Mouse (Mus musculus): Measurements from ENCODE around the gene Cacnb1. TPM values are rescaled to one million over a fixed set of nuclear protein-coding genes. Genes with fewer than 3 reads are reported as not detected.
A peak's percentile ranks its signal among the peaks of the same experiment; 100 is the strongest.

Cacnb1 gene
- total RNA-seq, 2 experiments from 2014 or later: 199 to 214 TPM

DNA sequence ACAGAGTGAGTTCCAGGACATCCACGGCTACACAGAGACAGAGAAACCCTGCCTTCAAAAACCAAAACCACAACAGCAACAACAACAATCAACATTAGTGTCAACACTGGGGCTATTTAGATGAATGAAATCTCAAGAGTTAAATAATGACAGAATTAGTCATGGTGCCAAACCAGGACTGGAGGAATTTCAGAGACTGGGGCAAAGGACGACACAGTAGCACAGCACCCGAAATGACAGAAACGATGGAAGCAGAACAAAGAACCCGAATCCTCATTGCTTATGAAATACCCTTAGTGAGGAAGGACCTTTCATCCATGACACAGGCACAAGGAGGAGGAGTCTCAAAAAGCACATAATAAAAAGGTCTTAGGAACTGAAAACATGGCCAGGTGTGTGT, 48.7 kb downstream of the Cacnb1 start:
- DNase-seq: no peak
- H3K27ac ChIP-seq: no peak overlapping the region
- intact Hi-C loops (cut with DNase I): no loop called here
- no peak for TF ChIP-seq CTCF (IDR thresholded peaks at IDR 0.05)
- no peak overlapping the region for H3K4me3 ChIP-seq

DNA sequence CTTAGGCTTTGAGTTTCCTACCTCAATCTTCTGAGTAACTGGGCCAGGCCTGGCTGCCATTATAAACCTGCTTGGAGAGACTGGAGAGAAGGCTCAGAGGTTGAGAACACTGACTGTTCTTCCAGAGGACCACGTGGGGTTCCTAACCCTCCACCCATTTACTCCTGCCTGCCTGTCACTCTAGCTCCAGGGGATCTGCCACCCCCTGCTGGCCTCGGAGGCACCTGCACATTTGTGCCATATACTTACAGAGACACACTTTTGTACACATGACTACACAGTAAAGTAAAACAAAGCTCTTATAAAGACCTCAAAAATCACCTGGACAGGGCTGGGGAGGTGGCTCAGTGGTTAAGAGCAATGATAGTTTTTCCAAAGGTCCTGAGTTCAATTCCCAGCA, 50.4 kb downstream of the Cacnb1 start:
- peak; percentile 13; the same call in 1 of the 2 replicates for TF ChIP-seq CTCF (IDR thresholded peaks at IDR 0.05)
- Histone ChIP-seq H3K4me3 (no peak overlapping the region), H3K27ac (no peak overlapping the region)
- no peak for DNase-seq
- intact Hi-C loops (cut with DNase I): no loop called here

DNA sequence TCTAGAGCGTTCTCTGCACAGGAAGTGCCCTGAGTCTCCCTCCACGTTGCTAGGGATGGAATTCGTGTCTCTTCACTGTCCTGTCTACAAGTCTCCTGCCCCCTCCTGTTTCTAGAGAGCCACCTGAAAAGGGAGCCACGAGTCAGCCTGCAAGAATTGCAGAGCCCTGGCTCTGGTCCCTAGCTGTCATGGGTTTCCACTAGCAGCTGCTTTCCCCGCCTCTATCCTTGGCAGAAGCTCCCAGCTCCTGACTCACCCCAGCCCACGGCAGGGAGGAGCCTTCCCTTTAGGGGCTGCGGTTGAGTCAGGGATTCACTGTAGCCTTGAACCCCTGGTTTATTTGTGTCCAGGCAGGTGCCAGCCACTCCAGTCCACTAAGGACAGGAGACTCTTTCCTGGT, 51.6 kb downstream of the Cacnb1 start:
- peak; percentile 14; the same call in 1 of the 2 replicates for TF ChIP-seq CTCF (IDR thresholded peaks at IDR 0.05)
- Histone ChIP-seq H3K4me3 (peak overlapping the region; percentile 59), H3K27ac (peak overlapping the region; percentile 71)
- peak; percentile 94 for DNase-seq
- intact Hi-C loops (cut with DNase I): no loop called here

DNA sequence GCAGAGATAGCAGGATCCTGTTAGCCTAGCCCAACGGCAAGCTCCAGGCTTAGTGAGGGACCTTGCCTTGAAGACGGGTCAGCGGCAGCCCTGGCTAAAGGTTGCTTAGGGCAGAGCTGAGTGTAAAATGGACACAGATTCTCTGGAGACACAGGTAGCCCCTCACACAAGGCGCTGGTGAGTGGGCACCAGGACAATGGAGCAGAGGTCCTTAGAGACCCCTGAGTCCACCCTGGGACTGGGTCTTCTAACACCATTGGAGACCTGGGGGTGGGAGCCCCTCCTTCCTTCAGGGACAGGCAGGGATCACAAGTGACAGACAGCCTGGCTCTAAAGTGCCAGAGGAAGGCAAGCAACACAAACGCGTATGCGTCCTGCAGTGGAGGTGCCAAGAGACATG, 52.1 kb downstream of the Cacnb1 start:
- peak overlapping the region; percentile 71 for H3K27ac ChIP-seq
- no peak for TF ChIP-seq CTCF (IDR thresholded peaks at IDR 0.05)
- peak overlapping the region; percentile 59 for H3K4me3 ChIP-seq
- intact Hi-C loops (cut with DNase I): no loop called here
- no peak for DNase-seq

DNA sequence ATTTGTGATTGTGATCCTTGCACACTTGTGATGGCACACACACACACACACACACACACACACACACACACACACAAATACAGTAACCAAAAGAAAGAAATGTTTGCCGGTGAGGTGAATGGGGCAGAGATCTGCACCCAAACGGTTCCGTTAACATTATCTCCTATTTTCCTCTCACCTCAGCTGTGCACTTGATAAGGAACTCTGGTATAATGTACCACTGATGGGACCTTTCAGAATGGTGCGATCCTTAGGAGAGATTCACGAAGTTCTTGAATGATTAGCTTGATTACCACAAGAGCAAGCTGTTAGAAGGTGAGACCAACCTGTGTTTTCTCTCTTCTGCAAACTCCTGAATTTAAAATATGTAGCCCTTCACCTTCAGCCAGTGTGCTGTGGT, 54.4 kb downstream of the Cacnb1 start:
- DNase-seq: no peak
- H3K27ac ChIP-seq: no peak overlapping the region
- intact Hi-C loops (cut with DNase I): no loop called here
- TF ChIP-seq CTCF (IDR thresholded peaks at IDR 0.05): no peak
- H3K4me3 ChIP-seq: no peak overlapping the region

DNA sequence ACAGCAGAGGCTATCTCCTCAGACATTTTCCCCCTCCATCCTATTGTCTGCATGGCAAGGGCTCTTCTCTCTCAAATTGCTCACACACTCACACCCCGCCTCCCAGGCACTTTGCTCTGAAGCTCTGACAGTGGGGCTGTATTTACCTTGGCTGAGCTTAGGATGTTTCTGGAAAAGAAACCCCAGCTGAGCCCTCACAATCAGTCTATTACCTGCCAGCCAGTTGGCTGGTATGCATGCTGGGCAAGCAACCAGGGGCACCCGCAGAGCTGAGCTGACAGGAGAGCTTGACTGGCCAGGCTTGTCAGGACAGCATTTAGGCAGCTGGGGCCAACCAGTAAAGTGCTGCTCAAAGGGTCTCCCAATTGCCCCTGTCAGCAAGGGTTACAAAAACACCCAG, 55.7 kb downstream of the Cacnb1 start:
- no peak for TF ChIP-seq CTCF (IDR thresholded peaks at IDR 0.05)
- DNase-seq: no peak
- Histone ChIP-seq H3K4me3 (no peak overlapping the region), H3K27ac (no peak overlapping the region)
- intact Hi-C loops (cut with DNase I): no loop called here

DNA sequence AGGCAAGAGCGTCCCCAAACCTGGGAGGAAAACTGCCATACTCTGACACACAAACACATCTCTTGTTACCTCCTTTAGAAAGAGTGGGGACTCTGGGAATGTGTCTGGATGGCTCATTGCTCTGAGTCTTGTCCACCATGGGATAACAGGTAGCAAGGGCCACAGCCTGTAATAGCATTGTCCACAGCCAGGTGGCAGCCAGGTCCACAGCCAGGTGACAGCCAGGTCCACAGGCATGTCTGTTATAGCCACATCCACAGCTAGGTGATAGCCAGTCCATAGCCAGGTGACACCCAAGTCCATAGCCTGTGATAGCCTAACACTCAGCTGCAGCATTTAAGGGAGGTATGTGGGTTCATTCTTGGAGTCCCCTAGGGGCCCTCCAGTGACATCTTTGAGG, 61.9 kb downstream of the Cacnb1 start:
- peak; percentile 37 for TF ChIP-seq CTCF (IDR thresholded peaks at IDR 0.05)
- intact Hi-C loops (cut with DNase I): no loop called here
- H3K27ac ChIP-seq: no peak overlapping the region
- H3K4me3 ChIP-seq: no peak overlapping the region
- DNase-seq: no peak

DNA sequence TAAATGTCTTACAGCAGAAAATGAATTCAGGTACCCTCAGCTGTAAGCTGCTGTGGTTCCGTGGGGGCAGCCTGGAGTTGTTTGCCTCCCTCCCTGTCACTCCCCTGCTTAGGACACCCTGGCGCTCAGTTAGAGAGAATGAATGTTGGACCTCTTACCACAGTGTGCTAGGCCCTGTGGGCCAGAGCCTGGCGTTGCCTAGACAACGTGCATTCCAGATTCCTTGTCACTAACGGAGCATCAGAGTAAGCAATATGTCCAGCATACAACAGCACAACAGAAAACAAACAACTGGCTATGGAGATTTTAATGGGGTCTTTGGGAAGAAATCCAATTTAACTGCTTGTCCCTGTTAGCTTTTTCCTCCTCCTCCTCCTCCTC, 63.5 kb downstream of the Cacnb1 start:
- no peak for DNase-seq
- TF ChIP-seq CTCF (IDR thresholded peaks at IDR 0.05): no peak
- peak overlapping the region; percentile 38; the same call in 1 of the 2 replicates for H3K27ac ChIP-seq
- H3K4me3 ChIP-seq: no peak overlapping the region
- intact Hi-C loops (cut with DNase I): no loop called here

DNA sequence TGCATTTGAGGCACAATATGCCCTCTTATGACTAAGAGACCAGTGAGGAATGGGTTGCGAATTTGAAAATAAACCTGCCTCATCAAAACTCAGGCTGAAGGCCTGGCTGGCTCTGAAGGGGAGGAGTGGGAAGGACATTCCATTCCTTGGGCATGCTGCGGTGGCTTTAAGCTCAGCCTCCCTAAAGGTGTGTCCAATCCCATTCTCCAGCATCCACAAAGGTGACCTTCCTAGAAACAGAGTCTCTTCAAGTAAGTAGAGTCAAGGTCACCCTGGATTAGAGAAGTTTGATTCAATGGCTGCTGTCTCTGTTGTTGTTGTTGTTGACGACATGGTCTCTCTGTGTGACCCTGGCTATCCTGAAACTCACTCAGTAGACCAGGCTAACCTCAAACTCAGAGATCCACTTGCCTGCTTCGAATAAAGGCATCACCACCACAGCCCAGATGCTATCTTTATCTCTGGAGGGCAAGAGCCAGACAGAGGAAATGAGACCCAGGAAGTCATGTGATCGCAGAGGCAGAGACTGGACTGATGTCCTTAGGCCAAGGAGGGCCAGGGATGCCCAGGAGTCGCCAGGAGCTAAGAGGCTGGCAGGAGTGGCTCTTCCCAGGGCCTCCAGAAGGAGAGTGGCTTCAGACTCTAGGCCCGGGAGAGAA, 64.1 kb downstream of the Cacnb1 start:
- no peak for DNase-seq
- Histone ChIP-seq H3K27ac (peak overlapping the region; percentile 38; the same call in 1 of the 2 replicates), H3K4me3 (no peak overlapping the region)
- intact Hi-C loops (cut with DNase I): no loop called here
- TF ChIP-seq CTCF (IDR thresholded peaks at IDR 0.05): no peak

DNA sequence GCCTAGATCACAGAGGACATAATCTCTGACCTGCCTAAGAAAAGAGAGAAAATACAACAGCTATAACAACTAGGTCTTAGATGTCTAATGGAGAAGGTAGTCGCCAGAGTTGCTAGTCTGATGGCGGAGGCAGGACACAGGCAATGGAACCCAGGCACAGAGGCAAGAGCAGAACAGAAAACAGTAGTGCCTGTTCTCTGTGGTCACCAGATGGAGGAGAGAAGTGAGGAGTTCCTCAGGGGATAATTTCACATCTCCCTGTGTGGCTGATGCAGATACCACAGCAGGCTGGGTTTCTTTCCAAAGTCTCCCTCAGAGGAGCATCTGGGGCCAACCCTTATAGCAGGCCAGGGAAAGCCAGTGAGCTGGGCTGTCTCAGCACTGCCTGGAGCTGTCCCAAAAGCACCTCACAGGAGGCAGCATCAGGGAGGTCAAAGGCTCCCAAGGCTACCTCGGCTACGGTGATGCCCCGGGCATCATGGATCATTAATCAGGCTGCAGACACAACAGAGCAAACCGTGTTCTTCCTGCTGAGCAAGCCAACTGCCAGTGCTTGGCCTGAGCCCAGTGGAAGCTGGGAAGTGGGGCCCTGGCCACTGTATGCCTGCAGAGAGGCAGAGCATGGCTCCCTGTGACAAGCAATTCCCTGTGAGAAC, 65.8 kb downstream of the Cacnb1 start:
- no peak for TF ChIP-seq CTCF (IDR thresholded peaks at IDR 0.05)
- intact Hi-C loops (cut with DNase I): no loop called here
- Histone ChIP-seq H3K27ac (no peak overlapping the region), H3K4me3 (no peak overlapping the region)
- no peak for DNase-seq

DNA sequence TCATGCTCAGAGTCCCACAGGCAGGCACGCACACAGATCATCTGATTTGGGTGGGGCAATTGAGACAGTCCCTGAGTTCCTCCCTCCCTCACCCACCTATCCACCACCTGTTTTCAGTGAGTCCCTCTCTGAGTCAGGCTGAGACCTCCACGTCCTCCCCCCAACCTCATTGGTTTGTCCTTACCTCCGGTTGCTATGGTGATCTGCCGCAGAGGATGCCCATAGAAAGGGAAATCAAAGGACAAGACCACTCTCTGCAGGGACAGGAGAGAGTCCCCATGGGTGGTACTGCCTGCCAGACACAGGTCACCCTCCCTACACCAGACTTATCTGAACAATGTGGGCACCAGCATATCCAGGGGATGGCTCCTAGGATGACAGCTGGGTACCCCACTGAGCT, 66.9 kb downstream of the Cacnb1 start:
- no peak overlapping the region for H3K27ac ChIP-seq
- intact Hi-C loops (cut with DNase I): no loop called here
- no peak for DNase-seq
- H3K4me3 ChIP-seq: no peak overlapping the region
- no peak for TF ChIP-seq CTCF (IDR thresholded peaks at IDR 0.05)

DNA sequence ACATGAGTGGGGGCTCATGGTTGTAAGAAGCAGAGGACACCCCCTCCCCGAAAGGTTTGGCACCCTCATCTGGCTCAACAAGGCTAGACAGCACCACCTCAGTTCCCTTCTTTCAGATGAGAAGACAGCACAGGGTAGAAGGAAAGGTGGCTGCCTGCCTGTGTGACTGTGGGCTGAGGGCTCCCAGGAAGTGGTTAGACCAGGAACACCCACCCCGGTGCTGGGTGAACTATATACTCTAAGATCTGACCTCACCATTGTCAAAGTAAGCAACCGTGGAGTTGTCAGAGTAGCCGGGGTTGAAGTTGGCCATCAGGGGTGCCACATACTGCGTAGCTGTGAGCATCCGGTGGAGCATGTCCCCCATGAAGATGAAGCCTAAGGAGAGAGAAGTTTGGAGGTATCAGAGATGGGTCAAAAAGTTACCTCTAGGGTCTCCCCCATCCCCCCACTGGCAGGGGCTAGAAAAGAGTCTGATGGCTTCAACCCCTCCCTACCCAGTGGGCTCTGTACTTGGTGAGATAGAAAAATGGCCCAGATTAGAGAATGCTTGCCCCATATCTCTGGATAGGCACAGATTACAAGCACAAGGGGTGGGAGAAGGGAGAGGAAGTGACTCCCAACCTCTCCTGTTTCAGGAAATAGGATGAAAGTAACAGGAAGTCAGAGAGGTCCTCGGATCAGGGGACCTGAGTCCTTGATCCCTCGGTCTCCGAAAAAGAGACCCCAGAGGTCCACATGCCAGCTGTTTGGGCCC, 67.5 kb downstream of the Cacnb1 start:
- TF ChIP-seq CTCF (IDR thresholded peaks at IDR 0.05): no peak
- DNase-seq: no peak
- Histone ChIP-seq H3K27ac (no peak overlapping the region), H3K4me3 (no peak overlapping the region)
- intact Hi-C loops (cut with DNase I): no loop called here

DNA sequence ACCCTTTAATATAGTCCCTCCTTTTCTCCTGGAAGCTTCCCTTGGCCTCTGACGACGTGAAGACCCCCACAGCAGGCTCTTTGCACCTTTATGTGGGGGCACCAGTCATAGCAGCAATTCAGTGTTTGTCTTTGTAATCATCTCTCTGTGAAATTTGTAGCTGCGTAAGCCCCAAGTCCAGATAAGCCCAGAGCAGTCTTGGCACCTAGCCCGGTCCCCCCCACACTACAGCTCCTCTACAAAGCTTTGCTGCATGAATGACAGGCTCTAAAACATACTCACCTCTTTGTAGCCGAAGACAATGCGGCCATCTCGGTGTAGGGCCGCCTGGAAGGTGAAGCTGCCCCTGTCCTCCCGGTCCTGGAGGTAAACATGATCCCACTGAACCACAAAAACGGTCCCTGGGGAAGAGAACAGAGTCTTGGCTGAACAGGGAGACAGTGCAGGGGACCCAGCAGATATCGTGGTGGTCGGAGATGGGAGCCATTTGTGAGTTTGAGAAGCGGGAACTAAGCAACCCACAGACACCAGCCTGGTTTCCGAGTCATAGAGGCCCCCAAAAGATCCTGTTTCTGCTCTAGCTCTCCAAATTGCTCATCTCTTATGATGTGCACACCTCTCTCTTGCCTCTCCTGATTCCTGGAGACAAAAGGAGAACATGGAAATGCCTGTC, 68.2 kb downstream of the Cacnb1 start:
- TF ChIP-seq CTCF (IDR thresholded peaks at IDR 0.05): no peak
- H3K27ac ChIP-seq: no peak overlapping the region
- DNase-seq: no peak
- no peak overlapping the region for H3K4me3 ChIP-seq
- intact Hi-C loops (cut with DNase I): no loop called here
